ENCODE assay signal across 8 mouse cellular contexts in the genomic region with DNA sequence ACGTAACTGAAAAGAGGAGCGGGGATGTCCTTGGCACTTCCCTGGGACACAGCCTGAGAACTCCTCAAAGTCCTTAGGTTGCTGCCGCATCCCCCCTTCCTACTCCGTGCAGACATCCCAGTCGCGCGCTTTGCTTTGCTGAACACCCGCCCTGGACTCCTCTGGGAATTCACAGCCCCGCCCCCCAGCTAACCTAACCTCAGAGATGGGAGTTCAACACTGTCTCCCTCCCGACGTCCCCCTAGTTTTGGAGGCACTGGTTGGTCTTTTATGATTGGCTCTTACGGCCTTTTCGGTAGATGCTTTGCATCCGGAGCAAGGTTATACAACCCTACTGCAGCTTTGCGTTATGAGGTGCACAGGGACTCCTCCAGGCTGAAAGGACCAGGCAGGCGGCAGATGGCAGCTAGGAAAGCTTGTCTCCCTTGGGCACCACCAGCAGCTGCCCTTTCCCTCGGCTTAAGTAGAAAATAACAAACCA. TPM values are rescaled to one million over a fixed set of nuclear protein-coding genes. Genes with fewer than 3 reads are reported as not detected.
DNase-seq lines count a peak whose midpoint lies in the region; ATAC-seq and TF ChIP-seq lines count a peak whose summit lies in the region.
"Had no signal": no experiment of that assay in that cellular context is flagged by ENCODE, and none has a peak within 500 bp of the region (broad histone marks: within the 10 kb centered on the region; RNA-seq: fewer than 3 reads in every experiment).

No protein-coding gene starts in this region.

- H3K4me3 ChIP-seq in heart, postnatal 0 days (ENCODE audit: low read depth, low read length): peak overlapping the region; percentile 47
- H3K4me3 ChIP-seq in small intestine, adult 2 months (ENCODE audit: low read depth, low read length): peak overlapping the region; percentile 92

- ATAC-seq in heart, postnatal 0 days (ENCODE audit: insufficient read depth, low read depth): no peak

- no peaks in the 10 kb centered on the region for H3K9me3 ChIP-seq in heart, postnatal 0 days (replicated peaks; ENCODE audit: control insufficient read depth, low read length)

- no peak for TF ChIP-seq CTCF in heart, postnatal 0 days (IDR thresholded peaks at IDR 0.05; ENCODE audit: low read depth)
- TF ChIP-seq CTCF in small intestine, adult 2 months (IDR thresholded peaks at IDR 0.05; ENCODE audit: extremely low read depth, insufficient read length, insufficient replicate concordance, low read depth, low read length): no peak; the same call in 1 of the 2 replicates

- no peak for TF ChIP-seq EP300 in heart, postnatal 0 days (IDR thresholded peaks at IDR 0.05; ENCODE audit: low read depth)

- H3K9ac ChIP-seq in heart, postnatal 0 days (replicated peaks; ENCODE audit: low read depth, low read length): no peak overlapping the region

- peaks cover 13% of the 10 kb centered on the region for H3K4me1 ChIP-seq in heart, postnatal 0 days (ENCODE audit: control insufficient read depth, insufficient read depth)
- H3K4me1 ChIP-seq in small intestine, adult 2 months (ENCODE audit: control insufficient read depth, insufficient read depth, insufficient read length, low read length): peaks cover 7% of the 10 kb centered on the region

- no peak overlapping the region for H3K27ac ChIP-seq in heart, postnatal 0 days (ENCODE audit: low read depth)
- H3K27ac ChIP-seq in small intestine, adult 2 months (ENCODE audit: insufficient read depth, low read depth, low read length): peak overlapping the region; percentile 85
- H3K27ac ChIP-seq: macrophage had no signal

- peak; percentile 15 to 42 for DNase-seq in adrenal gland, postnatal 36 days
- DNase-seq in cerebellum, postnatal 36 days: peak; percentile 82 to 83
- no peak for DNase-seq in heart, postnatal 0 days (ENCODE audit: low spot score)
- DNase-seq in kidney, postnatal 4 days: peak; percentile 63 to 74
- peak; percentile 14 for DNase-seq in lung, postnatal 14 days
- no peak for DNase-seq in urinary bladder, postnatal 36 days (ENCODE audit: low spot score in 2 of 2)

- H3K27me3 ChIP-seq in heart, postnatal 0 days (ENCODE audit: control insufficient read depth, insufficient read depth, low read length): peaks cover 42% of the 10 kb centered on the region
- H3K27me3 ChIP-seq in small intestine, adult 2 months (ENCODE audit: control insufficient read depth, insufficient read depth, low read length): no peaks in the 10 kb centered on the region

- H3K36me3 ChIP-seq in heart, postnatal 0 days (replicated peaks; ENCODE audit: control insufficient read depth, insufficient read depth, low read length): no peaks in the 10 kb centered on the region
- H3K36me3 ChIP-seq in small intestine, adult 2 months (ENCODE audit: control insufficient read depth, insufficient read depth, low read length): peaks cover 7% of the 10 kb centered on the region; the same call in 1 of the 2 replicates

- TF ChIP-seq POLR2A in small intestine, adult 2 months (IDR thresholded peaks at IDR 0.05; ENCODE audit: low read depth, low read length): no peak

- 2% methylated on average over 17 of the region's 17 CpGs for WGBS in heart, postnatal 0 days
- 2% methylated on average over 17 of the region's 17 CpGs for WGBS in small intestine, adult 2 months

- H3K4me2 ChIP-seq in heart, postnatal 0 days (ENCODE audit: low read depth, low read length): peak overlapping the region; percentile 78

RNA-seq across cellular contexts. Expression of a gene that starts 0.8 kb away (rescaled TPM):
- 1 to 10 TPM in 1 of 2 experiments, under 1 TPM in 1; 0.82 to 1.1 TPM for total RNA-seq in adrenal gland, postnatal 36 days (2021)
- total RNA-seq in heart, postnatal 0 days (2014; rRNA removed; ENCODE audit: low replicate concordance): not detected in 2 replicates
- 0.07 TPM in 2 replicates for polyA plus RNA-seq in heart, postnatal 0 days (2015; fragmentation: Nextera tagmentation; extraction: Ambion mirVana)
- polyA plus RNA-seq in small intestine, adult 2 months (2012; rRNA removed): 23.7 and 24.8 TPM in 2 replicates
- polyA plus RNA-seq: macrophage had no signal

Comparison
In these comparisons a context has a peak if more than half of its experiments do, and no peak if none do; other contexts are left out.
1. DNase-seq: peak in adrenal gland, postnatal 36 days (2 of 2), cerebellum, postnatal 36 days (2 of 2), kidney, postnatal 4 days (2 of 2) and lung, postnatal 14 days (single experiment); none in heart, postnatal 0 days (single experiment) and urinary bladder, postnatal 36 days (0 of 2).